Mouse (Mus musculus) MN1 (cell line): Measurements from ENCODE around the gene Maz.

ENCODE experiments used
- DNase-seq: peaks from one replicate; pipeline ENCODE4 v3.0.0-alpha.2; 2016; ENCODE audit warnings: low spot score

Gene Maz

GRCm38 (mm10) chr7:127008239-127009019 lies 18.4 kb downstream of the Maz start:
- DNase-seq: peak; percentile 69

DNA sequence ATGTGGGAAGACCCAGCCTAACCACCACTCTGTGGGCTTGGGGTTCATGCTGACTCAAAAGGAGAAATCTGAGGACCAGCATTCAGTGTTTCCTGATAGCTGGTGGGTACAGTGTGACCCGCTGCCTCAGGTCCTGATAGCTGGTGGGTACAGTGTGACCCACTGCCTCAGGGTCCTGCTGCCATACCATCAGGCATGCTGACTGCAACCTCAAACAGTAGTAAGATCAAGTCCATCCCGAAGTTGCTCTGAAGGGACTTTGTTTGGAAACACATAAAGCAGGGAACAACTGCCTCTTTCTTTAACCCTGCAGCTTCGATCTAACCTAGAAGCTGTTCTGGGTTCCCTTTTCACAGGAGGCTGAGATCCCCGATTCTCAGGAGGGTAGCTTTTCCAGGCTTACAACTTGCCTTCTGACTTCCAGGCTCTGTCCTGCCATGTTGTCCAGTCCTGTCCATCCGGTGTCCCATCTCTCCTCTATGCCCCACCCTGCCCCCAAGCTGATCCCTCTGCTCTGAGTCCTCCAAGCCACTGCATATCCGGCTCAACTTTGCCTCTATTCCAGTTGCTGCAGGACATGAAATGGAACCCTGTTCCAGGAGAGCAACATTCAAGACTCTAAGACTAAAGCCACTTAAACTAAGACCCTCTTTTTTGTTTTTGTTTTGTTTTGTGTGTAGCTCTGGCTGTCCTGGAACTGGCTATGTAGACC lies 19.4 kb downstream of the Maz start:
- no peak for DNase-seq

DNA sequence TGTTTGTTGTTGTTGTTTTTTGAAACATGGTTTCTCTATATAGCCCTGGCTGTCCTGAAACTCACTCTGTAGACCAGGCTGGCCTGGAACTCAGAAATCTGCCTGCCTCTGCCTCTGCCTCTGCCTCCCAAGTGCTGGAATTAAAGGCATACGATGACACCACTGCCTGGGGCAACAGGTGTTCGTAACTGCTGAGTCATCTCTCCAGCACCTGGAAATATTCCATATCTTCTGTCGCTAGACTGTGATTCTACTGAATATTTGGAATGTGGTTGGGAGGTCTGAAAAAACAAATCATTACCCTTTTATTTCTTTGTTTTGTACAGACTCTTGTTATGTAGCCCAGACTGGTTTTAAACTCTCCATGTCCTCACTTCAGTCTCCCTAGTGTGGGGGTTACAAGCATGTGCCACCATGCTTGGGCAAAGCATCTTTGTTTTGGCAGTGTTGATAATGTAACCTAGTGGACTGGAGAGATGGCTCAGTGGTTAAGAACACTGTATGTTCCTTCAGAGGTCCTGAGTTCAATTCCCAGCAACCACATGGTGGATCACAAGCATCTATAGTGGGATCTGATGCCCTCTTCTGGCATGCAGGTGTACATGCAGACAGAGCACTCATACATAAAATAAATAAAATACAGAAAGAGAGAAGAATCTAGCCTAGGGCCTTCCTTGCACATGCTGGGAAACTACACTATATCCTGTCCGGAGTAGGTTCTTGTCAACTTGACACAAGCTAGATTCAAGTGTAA lies 22.5 kb downstream of the Maz start:
- DNase-seq: no peak

GRCm38 (mm10) chr7:127003620-127004019 lies 23.2 kb downstream of the Maz start:
- DNase-seq: no peak

DNA sequence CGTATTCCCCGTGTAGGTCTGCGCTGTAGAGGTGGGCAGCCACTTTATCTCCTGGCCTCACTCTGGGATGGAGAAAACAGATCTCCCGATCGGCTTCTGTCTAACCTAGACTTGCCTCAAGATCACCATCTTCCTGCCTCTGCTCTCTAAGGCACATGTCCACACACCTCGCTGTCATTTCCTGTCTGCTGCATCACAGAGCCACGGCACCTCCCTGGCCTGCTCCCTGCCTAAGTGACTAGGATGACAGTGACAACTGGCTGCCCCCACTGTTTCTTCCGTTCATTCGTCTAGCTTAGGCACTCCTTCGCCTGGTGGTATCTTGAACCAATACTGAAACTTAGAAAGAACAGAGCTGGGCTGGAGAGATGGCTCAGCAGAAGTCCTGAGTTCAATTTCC lies 27.3 kb downstream of the Maz start:
- no peak for DNase-seq

DNA sequence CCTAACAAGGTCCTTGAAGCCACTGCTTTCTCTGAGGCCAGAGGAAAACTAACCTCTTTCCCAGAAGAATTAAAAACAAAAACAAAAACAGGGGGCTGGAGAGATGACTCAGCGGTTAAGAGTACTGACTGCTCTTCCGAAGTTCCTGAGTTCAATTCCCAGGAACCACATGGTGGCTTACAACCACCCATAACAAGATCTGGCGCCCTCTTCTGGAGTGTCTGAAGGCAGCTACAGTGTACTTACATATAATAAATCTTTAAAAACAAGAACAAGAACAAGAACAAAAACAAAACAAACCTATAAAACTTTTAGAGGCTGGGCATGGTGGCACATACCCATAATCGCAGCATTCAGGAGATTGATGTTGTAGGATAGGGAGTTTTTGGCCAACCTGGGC lies 30.4 kb downstream of the Maz start:
- DNase-seq: no peak

- DNase-seq: no peak
Measured at GRCm38 (mm10) chr7:126988816-126989215, 38.0 kb downstream of the Maz start.

- DNase-seq: peak; percentile 63
Measured at GRCm38 (mm10) chr7:126986319-126986718, 40.5 kb downstream of the Maz start.

DNA sequence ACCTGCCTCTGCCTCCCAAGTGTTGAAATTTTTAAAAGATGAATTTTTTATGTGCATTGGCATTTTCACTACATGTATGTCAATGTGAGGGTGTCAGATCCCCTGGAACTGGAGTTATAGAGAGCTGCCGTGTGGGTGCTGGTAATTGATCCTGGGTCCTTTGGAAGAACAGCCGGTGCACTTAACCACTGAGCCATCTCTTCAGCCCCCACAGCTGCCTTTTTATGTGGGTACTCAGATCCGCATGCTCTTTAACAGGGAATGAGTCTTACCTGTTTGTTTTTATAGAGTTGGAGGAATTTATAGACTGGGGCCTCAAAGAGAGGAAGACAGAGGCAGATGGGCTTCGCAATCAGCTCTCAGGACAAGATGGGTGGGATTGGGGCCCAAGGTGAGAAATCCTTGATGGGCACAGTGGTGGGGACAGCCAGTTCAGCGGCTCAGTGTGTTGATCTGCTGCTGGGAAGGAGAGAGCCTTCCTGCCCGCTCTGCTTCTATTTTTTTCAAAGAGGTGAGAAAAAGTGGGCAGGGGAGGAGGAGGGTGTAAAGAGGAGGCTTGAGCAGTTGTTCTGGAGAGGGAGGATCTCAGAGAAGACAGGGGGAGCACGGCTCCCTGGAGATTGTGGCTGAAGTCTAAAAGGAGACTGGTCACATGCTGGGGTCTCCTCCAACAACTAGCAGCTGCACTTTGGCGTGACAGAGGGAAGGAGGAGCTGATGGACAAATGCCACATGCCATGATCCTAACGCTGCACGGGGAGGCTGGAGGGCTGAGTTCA lies 42.0 kb downstream of the Maz start:
- no peak for DNase-seq

- DNase-seq: no peak
Measured at GRCm38 (mm10) chr7:126983113-126983512, 43.7 kb downstream of the Maz start.

DNA sequence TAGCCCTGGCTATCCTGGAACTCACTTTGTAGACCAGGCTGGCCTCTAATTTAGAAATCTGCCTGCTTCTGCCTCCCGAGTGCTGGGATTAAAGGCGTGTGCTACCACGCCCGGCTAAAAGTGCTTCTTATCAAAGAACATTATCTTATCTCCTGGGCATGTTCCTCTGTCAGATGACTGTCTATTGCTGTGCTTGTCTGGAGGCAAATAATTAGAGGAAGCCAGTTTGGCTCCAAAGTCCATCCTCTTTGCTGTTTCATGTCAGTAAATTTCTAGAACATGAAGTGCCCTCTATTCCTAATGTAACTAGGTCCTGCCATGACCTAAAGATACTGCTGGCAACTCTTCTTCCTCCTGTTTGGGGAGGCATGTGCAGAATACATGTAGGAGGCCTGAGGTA lies 44.8 kb downstream of the Maz start:
- DNase-seq: no peak

DNA sequence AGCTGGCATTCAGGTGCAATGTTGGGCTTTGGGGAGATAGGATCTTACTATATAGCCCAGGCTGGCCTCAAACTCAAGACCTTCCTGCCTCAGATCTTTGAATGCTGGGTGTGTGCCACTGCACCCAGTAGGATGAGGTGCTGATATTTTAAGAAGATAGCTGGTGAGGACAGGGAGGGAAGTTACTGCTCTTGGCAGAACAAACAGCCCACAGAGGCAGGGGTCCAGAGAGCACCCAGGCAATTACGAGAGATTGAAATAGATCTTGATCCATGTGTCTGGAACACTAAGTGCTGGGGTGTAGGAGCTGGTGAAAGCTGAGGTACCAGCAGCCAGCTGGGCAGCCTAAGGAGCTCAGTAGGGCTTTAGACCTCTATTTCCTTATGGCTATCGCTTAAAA lies 45.2 kb downstream of the Maz start:
- DNase-seq: no peak

- no peak for DNase-seq
Measured at GRCm38 (mm10) chr7:126978841-126979240, 48.0 kb downstream of the Maz start.

- peak; percentile 30 for DNase-seq
Measured at GRCm38 (mm10) chr7:126976878-126977459, 49.9 kb downstream of the Maz start.

DNA sequence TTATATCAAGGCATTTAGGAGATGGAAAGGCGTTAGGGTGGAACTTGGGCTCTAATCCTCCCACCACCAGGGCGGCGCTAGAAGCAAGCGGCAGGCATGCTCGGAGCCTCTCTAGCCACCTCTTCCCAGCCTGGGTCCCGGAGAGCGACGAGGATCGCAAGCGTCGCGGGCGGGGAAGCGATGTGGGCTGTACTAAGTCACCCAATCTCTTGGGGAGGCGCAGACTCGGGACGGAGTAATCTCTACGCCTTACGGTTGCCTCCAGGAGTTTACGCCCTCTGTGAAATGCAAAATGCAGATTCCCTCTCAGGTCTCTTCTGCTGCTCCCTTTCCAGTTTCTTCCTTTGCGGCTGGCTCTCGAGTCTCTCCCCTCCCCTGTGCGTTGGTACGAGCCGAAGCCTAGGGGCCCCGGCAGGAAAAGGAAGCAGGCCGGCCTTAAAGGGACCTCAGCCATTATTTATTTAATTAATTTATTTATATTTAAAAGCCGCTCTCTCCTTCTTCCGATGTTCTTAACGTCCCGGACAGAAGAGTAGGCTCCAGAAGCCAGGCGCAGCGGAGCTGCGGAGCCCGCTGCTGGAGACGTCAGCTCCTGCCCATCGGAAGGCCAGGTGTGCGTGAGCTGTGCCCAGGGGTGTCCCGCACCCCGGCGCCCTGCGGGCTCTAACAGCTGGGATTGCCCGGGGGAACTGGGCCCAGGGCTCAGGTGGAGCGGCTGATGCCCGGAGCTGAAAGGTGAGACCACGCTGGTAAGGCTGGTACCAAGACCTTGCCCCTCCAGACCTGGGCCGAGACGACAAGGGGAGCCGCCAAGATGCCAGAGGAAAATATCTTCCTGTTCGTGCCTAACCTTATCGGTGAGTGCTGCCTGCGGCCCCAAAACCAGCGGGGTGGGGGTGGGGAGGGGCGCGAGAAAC lies 50.6 kb downstream of the Maz start, which contains the start of gene Cdiptos:
Gene Cdiptos, minus strand, starts transcription at position 149 of the 917 bp plus-strand sequence.
- DNase-seq: peak; percentile 97

GRCm38 (mm10) chr7:126975893-126975949 lies 51.1 kb downstream of the Maz start, which contains the start of gene Cdipt:
TSS of gene Cdipt (plus strand) at chr7:126975914.
- no peak for DNase-seq

GRCm38 (mm10) chr7:126975493-126975892 lies 51.3 kb downstream of the Maz start:
- no peak for DNase-seq
